26 mouse cellular contexts compared by ENCODE assay signal in the genomic region with DNA sequence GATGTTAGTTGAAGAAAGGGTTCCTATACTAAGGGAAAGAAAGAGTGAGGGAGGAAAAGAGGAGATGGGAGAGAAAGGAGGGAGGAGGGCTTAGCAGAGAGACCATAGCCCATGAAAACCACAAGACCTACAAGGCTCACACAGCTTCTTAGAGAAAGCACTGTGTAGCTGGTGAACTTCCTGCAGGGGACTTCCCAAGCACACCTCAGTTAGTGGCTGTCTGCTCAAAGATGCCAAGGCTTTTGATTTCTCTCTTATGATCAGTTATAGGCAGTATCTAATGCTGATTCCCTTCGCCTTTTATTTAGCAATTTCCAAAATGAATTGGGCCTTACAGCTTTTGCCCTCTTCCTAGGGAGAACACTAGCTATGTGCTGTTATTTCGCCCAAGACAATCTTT.
DNase-seq lines count a peak whose midpoint lies in the region; ATAC-seq lines count a peak whose summit lies in the region.
"Had no signal": no experiment of that assay in that cellular context is flagged by ENCODE, and none has a peak within 500 bp of the region (broad histone marks: within the 10 kb centered on the region; RNA-seq: fewer than 3 reads in every experiment).

No protein-coding gene starts in this region.

- H3K9me3 ChIP-seq in neural tube, embryonic 11.5 days (ENCODE audit: control insufficient read depth, low read length): no peaks in the 10 kb centered on the region
- no peaks in the 10 kb centered on the region for H3K9me3 ChIP-seq in neural tube, embryonic 15.5 days (replicated peaks)
- H3K9me3 ChIP-seq: hindbrain, embryonic 12.5 days; limb, embryonic 12.5 days; liver, embryonic 15.5 days; midbrain, embryonic 12.5 days had no signal

- no peak overlapping the region for H3K27ac ChIP-seq in neural tube, embryonic 11.5 days (ENCODE audit: low read depth, low read length)
- H3K27ac ChIP-seq in neural tube, embryonic 15.5 days (replicated peaks): no peak overlapping the region
- H3K27ac ChIP-seq: hindbrain, embryonic 12.5 days; hindbrain, postnatal 0 days; left cerebral cortex, adult 2 months; limb, embryonic 12.5 days; liver, embryonic 15.5 days; midbrain, embryonic 12.5 days had no signal

- DNase-seq in neural tube, embryonic 11.5 days (ENCODE audit: low spot score): peak; percentile 3
- peak; percentile 89 for DNase-seq in induced T-regulatory cell, adult 2 months (ENCODE audit: low read depth)
- DNase-seq in splenic B cell, adult 2 months (ENCODE audit: low read depth, low spot score): peak; percentile 65
- no peak for DNase-seq in ovary, postnatal 36 days (ENCODE audit: low spot score)
- DNase-seq in c-Kit-positive CD71-positive TER-119-positive erythroid progenitor cells, embryonic 14.5 days (ENCODE audit: low spot score): no peak
- DNase-seq: adrenal gland, adult 8-10 months; cerebellum, adult 8-10 months; cerebellum, postnatal 25 days; gastrocnemius, postnatal 14 days; heart, postnatal 36 days; kidney, postnatal 14 days; lung, embryonic 14.5 days; lung, postnatal 36 days had no signal

- ATAC-seq in neural tube, embryonic 11.5 days (ENCODE audit: insufficient read depth, low FRiP score, low TSS enrichment): no peak
- no peak for ATAC-seq in neural tube, embryonic 15.5 days (ENCODE audit: low FRiP score)
- peak; percentile 77 for ATAC-seq in CD4-positive, CD25-positive, alpha-beta regulatory T cell, adult 4 months
- ATAC-seq: forebrain, embryonic 14.5 days; hindbrain, postnatal 0 days; intestine, postnatal 0 days had no signal

- H3K9ac ChIP-seq in neural tube, embryonic 11.5 days (ENCODE audit: low read length): no peak overlapping the region
- no peak overlapping the region for H3K9ac ChIP-seq in neural tube, embryonic 15.5 days (replicated peaks)
- H3K9ac ChIP-seq: hindbrain, embryonic 12.5 days; limb, embryonic 12.5 days; liver, embryonic 15.5 days; lung, embryonic 14.5 days; midbrain, embryonic 12.5 days had no signal

- H3K4me2 ChIP-seq in neural tube, embryonic 11.5 days (ENCODE audit: low read depth): no peak overlapping the region
- H3K4me2 ChIP-seq in neural tube, embryonic 15.5 days: no peak overlapping the region
- H3K4me2 ChIP-seq: heart, embryonic 11.5 days; hindbrain, embryonic 12.5 days; limb, embryonic 12.5 days; liver, embryonic 15.5 days; lung, embryonic 14.5 days; midbrain, embryonic 12.5 days had no signal

- no peaks in the 10 kb centered on the region for H3K27me3 ChIP-seq in neural tube, embryonic 11.5 days (ENCODE audit: control insufficient read depth, insufficient read depth, low read length)
- no peaks in the 10 kb centered on the region for H3K27me3 ChIP-seq in neural tube, embryonic 15.5 days (replicated peaks)
- H3K27me3 ChIP-seq in splenic B cell, adult 2 months (ENCODE audit: control insufficient read depth, insufficient read depth, low read length, poor library complexity, severe bottlenecking): no peaks in the 10 kb centered on the region
- H3K27me3 ChIP-seq: hindbrain, embryonic 12.5 days; limb, embryonic 12.5 days; liver, embryonic 15.5 days; midbrain, embryonic 12.5 days had no signal

- 92% methylated on average over 2 of the region's 2 CpGs for WGBS in neural tube, embryonic 11.5 days
- WGBS in neural tube, embryonic 15.5 days: 94% methylated on average over 2 of the region's 2 CpGs

- H3K4me3 ChIP-seq in neural tube, embryonic 11.5 days (ENCODE audit: low read depth, low read length): no peak overlapping the region
- no peak overlapping the region for H3K4me3 ChIP-seq in neural tube, embryonic 15.5 days (replicated peaks)
- H3K4me3 ChIP-seq: hindbrain, embryonic 12.5 days; left cerebral cortex, adult 2 months; limb, embryonic 12.5 days; liver, embryonic 15.5 days; megakaryocyte, embryonic 14.5 days; midbrain, embryonic 12.5 days; myocyte had no signal

- no peaks in the 10 kb centered on the region; the same call in 1 of the 2 replicates for H3K4me1 ChIP-seq in neural tube, embryonic 11.5 days (ENCODE audit: control insufficient read depth, insufficient read depth, low read length)
- H3K4me1 ChIP-seq in neural tube, embryonic 15.5 days: no peaks in the 10 kb centered on the region
- H3K4me1 ChIP-seq: hindbrain, embryonic 12.5 days; liver, embryonic 15.5 days; megakaryocyte, embryonic 14.5 days; midbrain, embryonic 12.5 days had no signal

- no peaks in the 10 kb centered on the region for H3K36me3 ChIP-seq in neural tube, embryonic 11.5 days (ENCODE audit: control insufficient read depth, insufficient read depth, low read length)
- H3K36me3 ChIP-seq in neural tube, embryonic 15.5 days: no peaks in the 10 kb centered on the region
- H3K36me3 ChIP-seq in splenic B cell, adult 2 months (ENCODE audit: control insufficient read depth, insufficient read depth, low read length, poor library complexity, severe bottlenecking): no peaks in the 10 kb centered on the region
- H3K36me3 ChIP-seq: hindbrain, embryonic 12.5 days; limb, embryonic 12.5 days; liver, embryonic 15.5 days; midbrain, embryonic 12.5 days had no signal

Comparison
In these comparisons a context has a peak if more than half of its experiments do, and no peak if none do; other contexts are left out.
1. DNase-seq: peak in neural tube, embryonic 11.5 days (single experiment), induced T-regulatory cell, adult 2 months (single experiment) and splenic B cell, adult 2 months (single experiment); none in ovary, postnatal 36 days (single experiment) and c-Kit-positive CD71-positive TER-119-positive erythroid progenitor cells, embryonic 14.5 days (single experiment).